Mouse (Mus musculus) 3T3-L1 (cell line): Measurements from ENCODE around the gene Ttc25.
"Not testable (repeated sequence)": the region's sequence is repeated elsewhere in the genome, so short reads cannot be mapped to it uniquely, and the experiment has no call there.

Source experiments
- DNase-seq: peaks from one replicate; pipeline ENCODE4 v3.0.0-alpha.2; 2015; ENCODE audit warnings: low read depth, low spot score

Gene Ttc25

GRCm38 (mm10) chr11:100570430-100571201 lies 25.2 kb downstream of the Ttc25 start:
- peak; percentile 88 for DNase-seq

GRCm38 (mm10) chr11:100571202-100571567 lies 25.8 kb downstream of the Ttc25 start:
- DNase-seq: no peak

GRCm38 (mm10) chr11:100574188-100574587 lies 28.8 kb downstream of the Ttc25 start:
- no peak for DNase-seq

DNA sequence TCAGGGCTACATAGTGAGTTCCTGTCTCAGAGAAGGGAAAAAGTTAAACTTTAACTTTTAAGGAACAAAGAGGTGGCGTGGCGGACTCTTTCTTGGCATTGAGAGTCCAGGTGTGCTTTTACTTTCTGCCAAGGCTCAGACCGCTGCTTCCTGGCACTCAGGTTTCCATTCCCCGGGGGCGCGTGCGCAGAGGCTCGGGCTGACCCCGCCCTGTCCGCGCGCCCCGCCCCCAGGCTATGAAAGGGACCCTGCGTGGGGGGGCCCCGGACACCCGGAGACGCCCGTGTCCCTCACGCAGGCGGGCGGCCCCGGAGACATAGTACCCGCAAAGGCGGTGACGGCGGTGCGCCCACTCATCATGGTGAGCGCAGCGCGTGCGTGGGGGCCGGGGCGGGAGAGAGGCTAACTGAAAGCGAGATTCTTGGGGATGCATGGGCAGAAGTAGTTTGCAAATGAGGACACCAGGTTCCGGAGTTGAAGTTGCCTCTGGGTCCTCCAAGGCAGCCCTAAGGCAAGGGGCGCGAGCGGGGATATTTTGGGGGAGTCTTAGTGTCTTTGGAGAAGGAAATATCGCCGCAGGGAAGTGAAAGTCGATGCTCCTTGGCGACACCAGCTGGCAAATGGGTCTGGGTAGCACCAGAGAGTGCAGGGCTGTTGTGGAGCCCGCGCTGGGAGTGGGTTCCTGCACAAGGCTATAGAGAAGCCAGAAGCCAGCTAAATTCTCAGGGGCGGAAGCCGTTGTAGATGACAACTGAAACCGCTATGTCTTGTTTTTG lies 29.5 kb downstream of the Ttc25 start, which contains the start of gene Cnp:
TSS of gene Cnp (plus strand) at position 197 of the 776 bp plus-strand sequence.
- DNase-seq: no peak

DNA sequence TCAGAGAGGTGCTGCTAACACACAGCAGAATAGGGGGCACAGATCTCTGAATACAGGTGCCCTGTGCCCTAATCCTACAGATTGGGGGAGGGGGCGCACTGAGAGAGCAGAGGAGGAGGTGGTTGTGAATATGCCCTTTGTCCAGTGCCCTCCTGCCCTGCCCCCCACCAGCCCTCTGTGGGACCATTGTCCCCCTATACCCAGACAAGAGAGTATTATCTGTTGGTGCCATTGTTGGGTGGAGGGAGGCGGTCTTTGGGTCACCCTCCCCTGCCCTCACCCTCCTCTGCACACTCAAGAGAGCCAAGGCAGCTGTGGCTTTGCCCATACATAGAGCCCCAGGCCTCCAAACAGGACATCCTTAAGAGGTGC lies 30.1 kb downstream of the Ttc25 start:
- no peak for DNase-seq

DNA sequence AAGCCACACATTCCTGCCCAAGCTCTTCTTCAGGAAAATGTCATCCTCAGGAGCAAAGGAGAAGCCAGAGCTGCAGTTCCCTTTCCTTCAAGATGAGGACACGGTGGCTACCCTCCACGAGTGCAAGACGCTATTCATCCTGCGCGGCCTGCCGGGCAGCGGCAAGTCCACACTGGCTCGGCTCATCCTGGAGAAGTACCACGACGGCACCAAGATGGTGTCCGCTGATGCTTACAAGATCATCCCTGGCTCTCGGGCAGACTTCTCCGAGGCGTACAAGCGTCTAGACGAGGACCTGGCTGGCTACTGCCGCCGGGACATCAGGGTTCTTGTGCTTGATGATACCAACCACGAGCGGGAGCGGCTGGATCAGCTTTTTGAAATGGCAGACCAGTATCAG lies 30.8 kb downstream of the Ttc25 start:
- DNase-seq: no peak

GRCm38 (mm10) chr11:100577852-100578599 lies 32.6 kb downstream of the Ttc25 start:
- DNase-seq: no peak

GRCm38 (mm10) chr11:100579116-100579799 lies 33.9 kb downstream of the Ttc25 start:
- DNase-seq: no peak

GRCm38 (mm10) chr11:100580275-100580674 lies 34.9 kb downstream of the Ttc25 start:
- no peak for DNase-seq

- DNase-seq: no peak
These were observed 36.3 kb downstream of the Ttc25 start for GRCm38 (mm10) chr11:100581756-100582155.

GRCm38 (mm10) chr11:100582413-100582812 lies 37.0 kb downstream of the Ttc25 start:
- not testable (repeated sequence) for DNase-seq

- DNase-seq: no peak
These were observed 37.4 kb downstream of the Ttc25 start for GRCm38 (mm10) chr11:100582836-100583235.

- no peak for DNase-seq
These were observed 39.2 kb downstream of the Ttc25 start for GRCm38 (mm10) chr11:100584561-100584961.

- DNase-seq: no peak
These were observed 39.7 kb downstream of the Ttc25 start for GRCm38 (mm10) chr11:100585148-100585547.

- no peak for DNase-seq
These were observed 43.1 kb downstream of the Ttc25 start for GRCm38 (mm10) chr11:100588462-100588861.

DNA sequence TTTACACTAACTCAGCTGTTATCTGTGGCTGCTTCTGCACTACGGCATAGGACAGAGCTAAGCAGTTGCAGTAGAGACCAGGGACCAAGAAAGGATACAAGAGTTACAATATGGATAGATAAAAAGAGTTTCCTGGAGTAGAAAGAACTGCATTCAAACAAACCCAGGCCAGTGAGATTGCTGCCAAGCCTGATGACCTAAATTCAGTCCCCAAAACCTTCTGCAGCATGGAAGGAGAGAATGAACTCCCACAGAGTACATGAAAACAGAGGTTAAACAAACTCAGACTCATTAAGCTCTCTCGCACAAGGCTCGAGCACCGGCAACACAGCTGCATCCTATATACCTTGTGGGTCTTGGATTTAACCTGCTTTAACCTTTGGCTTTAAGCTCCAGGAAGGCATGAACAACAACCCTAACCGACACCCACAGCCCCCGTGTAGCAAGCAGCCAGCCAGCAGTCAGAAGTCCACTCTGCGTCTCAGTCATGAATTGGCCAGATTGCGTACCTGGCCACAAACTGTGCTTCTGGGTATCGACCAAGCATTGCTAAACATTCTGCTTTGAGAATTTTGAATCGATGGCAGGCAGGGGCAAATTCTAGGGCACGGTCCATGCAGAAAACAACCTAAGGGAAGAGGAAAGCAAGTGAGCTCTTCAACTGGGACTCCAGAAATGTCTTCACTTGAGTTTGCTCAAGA lies 47.1 kb downstream of the Ttc25 start:
- DNase-seq: no peak

GRCm38 (mm10) chr11:100594608-100595007 lies 49.2 kb downstream of the Ttc25 start:
- no peak for DNase-seq

GRCm38 (mm10) chr11:100595533-100595932 lies 50.1 kb downstream of the Ttc25 start:
- no peak for DNase-seq

DNA sequence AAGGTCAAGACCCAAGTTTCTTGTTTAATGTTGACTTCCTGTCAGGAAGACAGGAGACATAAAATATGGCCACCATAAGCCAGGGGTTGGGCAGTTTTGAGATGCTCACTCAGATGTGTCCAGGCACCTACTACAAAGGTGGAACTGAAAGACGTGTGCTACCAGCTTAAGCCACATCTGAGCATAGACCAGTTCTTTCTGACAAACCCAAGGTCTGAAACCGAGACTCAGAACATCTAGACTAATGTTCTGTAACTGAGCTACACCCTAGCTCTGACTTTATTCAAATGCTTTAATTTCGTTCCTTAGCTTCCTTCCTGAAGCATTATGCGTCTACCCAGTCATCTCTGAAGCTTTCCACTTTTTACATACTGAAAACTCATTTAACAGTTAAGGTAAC lies 52.7 kb downstream of the Ttc25 start:
- no peak for DNase-seq

DNA sequence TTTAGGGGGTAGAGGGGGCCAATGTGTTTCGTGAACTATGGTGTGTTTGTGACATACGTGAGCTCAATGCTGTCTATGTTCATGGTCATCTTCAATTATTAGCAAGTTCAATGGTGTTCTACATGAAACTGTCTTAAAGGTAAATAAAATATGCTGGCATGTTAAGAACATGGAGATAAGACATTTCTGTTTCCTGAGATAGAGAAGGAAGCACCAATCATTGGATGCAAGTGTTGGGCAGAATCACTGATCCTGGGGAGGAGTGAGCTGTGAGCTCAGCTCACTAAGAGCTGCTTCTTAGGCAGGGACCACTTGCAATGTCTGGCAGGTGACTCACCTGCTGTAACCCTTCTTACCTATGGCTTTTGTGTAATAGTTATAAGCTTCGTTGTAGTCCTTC lies 56.0 kb downstream of the Ttc25 start:
- no peak for DNase-seq

- no peak for DNase-seq
These were observed 57.7 kb downstream of the Ttc25 start for GRCm38 (mm10) chr11:100603155-100603554.
